Mouse (Mus musculus): ENCODE results near the gene Naga.
"Not testable (repeated sequence)": the region's sequence is repeated elsewhere in the genome, so short reads cannot be mapped to it uniquely, and the experiment has no call there.

Naga gene

GRCm38 (mm10) chr15:82338593-82339112 is at the start of gene Naga, which contains the start of the genes Pheta2 and Smdt1:
Gene Naga (minus strand): TSS chr15:82338925.
Gene Pheta2 (plus strand): TSS chr15:82338942.
Gene Smdt1 (plus strand): TSS chr15:82338959.
- DNase-seq (ENCODE audit: low read depth, low spot score), result peak; percentile 86

- no peak for DNase-seq (ENCODE audit: low read depth, low spot score)
Measured at GRCm38 (mm10) chr15:82385729-82386128, 47.0 kb upstream of the Naga start.

- no peak for DNase-seq (ENCODE audit: low read depth, low spot score)
Measured at GRCm38 (mm10) chr15:82382441-82382840, 43.7 kb upstream of the Naga start.

GRCm38 (mm10) chr15:82380714-82381062 is 42.0 kb upstream of the Naga start:
- DNase-seq (ENCODE audit: low read depth, low spot score), result no peak

- DNase-seq (ENCODE audit: low read depth, low spot score), result no peak
Measured at GRCm38 (mm10) chr15:82379871-82380713, 41.4 kb upstream of the Naga start, which contains the start of gene Cyp2d22. Gene Cyp2d22 (minus strand): TSS chr15:82380260.

GRCm38 (mm10) chr15:82379511-82379870 is 40.8 kb upstream of the Naga start:
- DNase-seq (ENCODE audit: low read depth, low spot score), result no peak

GRCm38 (mm10) chr15:82378261-82379180 is 39.8 kb upstream of the Naga start:
- no peak for DNase-seq (ENCODE audit: low read depth, low spot score)

- DNase-seq (ENCODE audit: low read depth, low spot score), result no peak
Measured at GRCm38 (mm10) chr15:82377701-82378100, 39.0 kb upstream of the Naga start.

- no peak for DNase-seq (ENCODE audit: low read depth, low spot score)
Measured at GRCm38 (mm10) chr15:82376393-82377138, 37.8 kb upstream of the Naga start.

GRCm38 (mm10) chr15:82375855-82376254 is 37.1 kb upstream of the Naga start:
- no peak for DNase-seq (ENCODE audit: low read depth, low spot score)

GRCm38 (mm10) chr15:82374437-82374836 is 35.7 kb upstream of the Naga start:
- no peak for DNase-seq (ENCODE audit: low read depth, low spot score)

GRCm38 (mm10) chr15:82372991-82373390 is 34.3 kb upstream of the Naga start:
- DNase-seq (ENCODE audit: low read depth, low spot score), result no peak

- DNase-seq (ENCODE audit: low read depth, low spot score), result no peak
Measured at GRCm38 (mm10) chr15:82372446-82372845, 33.7 kb upstream of the Naga start.

- DNase-seq (ENCODE audit: low read depth, low spot score), result no peak
Measured at GRCm38 (mm10) chr15:82368851-82369250, 30.1 kb upstream of the Naga start.

GRCm38 (mm10) chr15:82368146-82368545 is 29.4 kb upstream of the Naga start:
- DNase-seq (ENCODE audit: low read depth, low spot score), result no peak

GRCm38 (mm10) chr15:82364561-82364960 is 25.8 kb upstream of the Naga start:
- not testable (repeated sequence) for DNase-seq (ENCODE audit: low read depth, low spot score)

- not testable (repeated sequence) for DNase-seq (ENCODE audit: low read depth, low spot score)
Measured at GRCm38 (mm10) chr15:82363801-82364200, 25.1 kb upstream of the Naga start.

- DNase-seq (ENCODE audit: low read depth, low spot score), result no peak
Measured at GRCm38 (mm10) chr15:82362234-82362633, 23.5 kb upstream of the Naga start.

- no peak for DNase-seq (ENCODE audit: low read depth, low spot score)
Measured at GRCm38 (mm10) chr15:82361459-82362018, 22.8 kb upstream of the Naga start.

GRCm38 (mm10) chr15:82358431-82359260 is 19.9 kb upstream of the Naga start:
- DNase-seq (ENCODE audit: low read depth, low spot score), result no peak
